Mouse (Mus musculus) lung, postnatal 0 days (tissue): ENCODE data around the gene Ctsw.

Experiments used
- CTCF ChIP-seq: IDR thresholded peaks from 2 replicates; pipeline ENCODE4 v1.5.1; 2016; ENCODE audit warnings: antibody characterized with exemption, mild to moderate bottlenecking
- EP300 ChIP-seq: IDR thresholded peaks from 2 replicates; pipeline ENCODE4 v1.6.1; 2016; ENCODE audit warnings: antibody characterized with exemption, mild to moderate bottlenecking, control low read depth

DNA sequence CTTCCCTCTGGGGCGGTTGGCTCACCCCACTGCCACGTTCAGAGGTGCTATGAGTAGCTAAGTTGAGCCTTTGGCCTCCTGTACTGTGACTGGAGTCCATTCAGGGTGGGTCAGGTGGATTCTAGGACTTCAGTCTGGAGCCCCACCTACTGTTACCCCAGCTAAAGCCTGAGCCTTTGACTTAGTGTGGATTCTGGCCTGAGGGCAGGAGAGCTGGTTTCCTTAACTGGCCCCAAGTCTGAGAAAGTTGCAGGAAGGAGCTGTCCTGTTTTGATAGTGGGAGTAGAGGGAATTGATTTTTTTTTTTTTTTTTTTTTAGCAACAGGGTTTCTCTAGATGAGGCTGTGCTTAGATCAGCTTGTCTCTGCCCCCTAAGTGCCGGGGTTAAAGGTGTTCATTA lies 26.0 kb upstream of the Ctsw start:
- TF ChIP-seq CTCF (no peak), EP300 (no peak)
